Comparison of ENCODE assay signal across 15 mouse cellular contexts in the genomic region with DNA sequence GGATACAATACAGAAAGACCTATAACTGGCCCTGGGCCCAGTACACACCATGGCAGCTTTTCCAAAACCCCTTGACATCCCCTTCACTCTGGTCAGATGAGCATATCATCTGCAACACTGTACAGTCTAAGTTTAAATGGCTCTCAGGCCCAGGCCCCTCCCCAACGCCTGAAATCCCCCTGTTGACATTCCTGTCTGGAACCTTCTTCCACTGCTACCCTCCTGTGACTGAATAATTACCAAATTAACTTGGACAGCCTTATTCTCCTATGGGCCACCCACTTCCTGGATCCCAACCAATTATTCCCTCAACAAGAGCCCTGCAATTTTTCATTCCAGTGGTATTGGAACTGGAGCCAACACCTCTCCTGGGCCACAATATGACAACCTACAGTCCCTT. TPM values are rescaled to one million over a fixed set of nuclear protein-coding genes. Genes with fewer than 3 reads are reported as not detected.
DNase-seq lines count a peak whose midpoint lies in the region; ATAC-seq lines count a peak whose summit lies in the region.
"Had no signal": no experiment of that assay in that cellular context is flagged by ENCODE, and none has a peak within 500 bp of the region (broad histone marks: within the 10 kb centered on the region; RNA-seq: fewer than 3 reads in every experiment).

No protein-coding gene starts in this region.

- no peak overlapping the region for H3K27ac ChIP-seq in kidney, embryonic 15.5 days
- H3K27ac ChIP-seq in heart, embryonic 15.5 days, result peak overlapping the region; percentile 96
- H3K27ac ChIP-seq: hindbrain, embryonic 12.5 days; neural tube, embryonic 13.5 days had no signal

- no peak overlapping the region for H3K4me3 ChIP-seq in kidney, embryonic 15.5 days (replicated peaks)
- peak overlapping the region; percentile 69 for H3K4me3 ChIP-seq in heart, embryonic 15.5 days
- H3K4me3 ChIP-seq: hindbrain, embryonic 12.5 days; neural tube, embryonic 13.5 days had no signal

- no peak for ATAC-seq in kidney, embryonic 15.5 days (replicated peaks; ENCODE audit: low FRiP score)
- ATAC-seq in heart, embryonic 15.5 days (replicated peaks; ENCODE audit: insufficient number of reproducible peaks, insufficient read depth, low FRiP score, low read depth), result no peak
- ATAC-seq in activated CD4-positive, CD25-positive, alpha-beta regulatory T cell, adult 4 months, result no peak

- peak overlapping the region; percentile 57; the same call in 1 of the 2 replicates for H3K4me2 ChIP-seq in kidney, embryonic 15.5 days
- H3K4me2 ChIP-seq in heart, embryonic 15.5 days, result peak overlapping the region; percentile 60
- H3K4me2 ChIP-seq: hindbrain, embryonic 12.5 days had no signal

- H3K36me3 ChIP-seq in kidney, embryonic 15.5 days, result peaks cover 89% of the 10 kb centered on the region
- H3K36me3 ChIP-seq in heart, embryonic 15.5 days, result peaks cover 78% of the 10 kb centered on the region

- H3K9ac ChIP-seq in kidney, embryonic 15.5 days, result no peak overlapping the region
- no peak overlapping the region for H3K9ac ChIP-seq in heart, embryonic 15.5 days
- H3K9ac ChIP-seq: hindbrain, embryonic 12.5 days; neural tube, embryonic 13.5 days had no signal

- H3K4me1 ChIP-seq in kidney, embryonic 15.5 days, result peaks cover 48% of the 10 kb centered on the region
- peaks cover 77% of the 10 kb centered on the region for H3K4me1 ChIP-seq in heart, embryonic 15.5 days (replicated peaks)

- peaks cover 31% of the 10 kb centered on the region for H3K9me3 ChIP-seq in kidney, embryonic 15.5 days (replicated peaks)
- H3K9me3 ChIP-seq in heart, embryonic 15.5 days (replicated peaks), result peaks cover 3% of the 10 kb centered on the region; the same call in 1 of the 2 replicates

- WGBS in kidney, embryonic 15.5 days, result 64% methylated on average over 1 of the region's 1 CpGs
- WGBS in heart, embryonic 15.5 days, result 24% methylated on average over 1 of the region's 1 CpGs

- no peaks in the 10 kb centered on the region for H3K27me3 ChIP-seq in kidney, embryonic 15.5 days
- no peaks in the 10 kb centered on the region for H3K27me3 ChIP-seq in heart, embryonic 15.5 days
- H3K27me3 ChIP-seq: hindbrain, embryonic 12.5 days; neural tube, embryonic 13.5 days had no signal

- peak; percentile 36 to 48 for DNase-seq in cerebellum, postnatal 10 days
- no peak for DNase-seq in cerebellum, postnatal 4 days (ENCODE audit: low spot score in 2 of 2)
- DNase-seq in kidney, postnatal 14 days, result no peak
- DNase-seq in 3134 (ENCODE audit: extremely low read depth, insufficient read length, low spot score), result peak; percentile 23
- no peak for DNase-seq in gastrocnemius, postnatal 25 days
- DNase-seq: cerebellum, adult 11 months; embryo, embryonic 11 days; layer of hippocampus, adult 9-11 months; retina, postnatal 1 day; spleen, adult 18-20 months had no signal

RNA-seq across cellular contexts. Expression of gene Igf2r, which starts 25.4 kb away (rescaled TPM):
- polyA plus RNA-seq in kidney, embryonic 15.5 days (2015; fragmentation: Nextera tagmentation; extraction: Ambion mirVana), result 30.1 and 34.6 TPM in 2 replicates
- polyA plus RNA-seq in heart, embryonic 15.5 days (2015; fragmentation: Nextera tagmentation; extraction: Ambion mirVana), result 121 and 127 TPM in 2 replicates
- 10 to 100 TPM; 23.9 to 33.2 TPM for polyA plus RNA-seq in activated CD4-positive, CD25-positive, alpha-beta regulatory T cell, adult 4 months (2017; shearing (Covaris generic))
- total RNA-seq in gastrocnemius, postnatal 25 days (2021), result 10 to 100 TPM; 44.6 to 45.8 TPM

Comparison
In these comparisons a context has a peak if more than half of its experiments do, and no peak if none do; other contexts are left out.
1. DNase-seq: peak in cerebellum, postnatal 10 days (2 of 2) and 3134 (single experiment); none in cerebellum, postnatal 4 days (0 of 2), kidney, postnatal 14 days (single experiment) and gastrocnemius, postnatal 25 days (single experiment).